Comparison of ENCODE assay signal across 24 mouse cellular contexts in genomic region chr1:59211651-59212050, GRCm38 (mm10). TPM values are rescaled to one million over a fixed set of nuclear protein-coding genes. Genes with fewer than 3 reads are reported as not detected.
DNase-seq lines count a peak whose midpoint lies in the region; ATAC-seq and TF ChIP-seq lines count a peak whose summit lies in the region.
"Had no signal": no experiment of that assay in that cellular context is flagged by ENCODE, and none has a peak within 500 bp of the region (broad histone marks: within the 10 kb centered on the region; RNA-seq: fewer than 3 reads in every experiment).

No protein-coding gene starts in this region.

- peak; percentile 11 for DNase-seq in adrenal gland, postnatal 10 days
- DNase-seq in adrenal gland, adult 2 months, result no peak
- DNase-seq in lung, postnatal 0 days (ENCODE audit: low spot score), result no peak
- DNase-seq in lung, postnatal 4 days, result no peak
- DNase-seq in kidney, postnatal 10 days, result peak; percentile 25
- no peak for DNase-seq in liver, postnatal 0 days
- DNase-seq in urinary bladder, postnatal 36 days (ENCODE audit: low spot score in 2 of 2), result no peak
- no peak for DNase-seq in cerebellum, postnatal 25 days
- DNase-seq: cerebellum, adult 18-20 months; cerebellum, postnatal 36 days; gastrocnemius, postnatal 14 days; layer of hippocampus, postnatal 36 days; midbrain, embryonic 14.5 days; right cerebral cortex, postnatal 14 days; thymus, adult 2 months had no signal

- H3K4me2 ChIP-seq in lung, postnatal 0 days (replicated peaks; ENCODE audit: low read depth, low read length), result no peak overlapping the region
- H3K4me2 ChIP-seq in liver, postnatal 0 days (ENCODE audit: low read depth, low read length), result no peak overlapping the region
- H3K4me2 ChIP-seq: limb, embryonic 13.5 days; lung, embryonic 15.5 days had no signal

- H3K9me3 ChIP-seq in lung, postnatal 0 days (ENCODE audit: low read length), result no peaks in the 10 kb centered on the region
- H3K9me3 ChIP-seq in liver, postnatal 0 days (ENCODE audit: low read length), result no peaks in the 10 kb centered on the region
- H3K9me3 ChIP-seq: G1E; limb, embryonic 13.5 days; lung, embryonic 15.5 days had no signal

- H3K9ac ChIP-seq in lung, postnatal 0 days (replicated peaks; ENCODE audit: low read depth), result no peak overlapping the region
- no peak overlapping the region for H3K9ac ChIP-seq in liver, postnatal 0 days (replicated peaks)
- H3K9ac ChIP-seq: limb, embryonic 13.5 days; lung, embryonic 15.5 days had no signal

- 64% methylated on average over 4 of the region's 4 CpGs for WGBS in lung, postnatal 0 days
- WGBS in liver, postnatal 0 days (ENCODE audit: insufficient replicate concordance), result 67% methylated on average over 4 of the region's 4 CpGs

- H3K36me3 ChIP-seq in lung, postnatal 0 days (ENCODE audit: insufficient read depth, low read length), result no peaks in the 10 kb centered on the region
- H3K36me3 ChIP-seq in liver, postnatal 0 days (replicated peaks; ENCODE audit: insufficient read depth, low read length), result peaks cover 7% of the 10 kb centered on the region

- no peaks in the 10 kb centered on the region for H3K27me3 ChIP-seq in lung, postnatal 0 days (replicated peaks; ENCODE audit: insufficient read depth, low read length)
- no peaks in the 10 kb centered on the region for H3K27me3 ChIP-seq in liver, postnatal 0 days (ENCODE audit: insufficient read depth, low read length)
- H3K27me3 ChIP-seq: limb, embryonic 13.5 days; lung, embryonic 15.5 days had no signal

- H3K27ac ChIP-seq in lung, postnatal 0 days (ENCODE audit: low read length), result no peak overlapping the region
- peak overlapping the region; percentile 82 for H3K27ac ChIP-seq in liver, postnatal 0 days (ENCODE audit: low read depth)
- H3K27ac ChIP-seq: hindbrain, postnatal 0 days; limb, embryonic 13.5 days; lung, embryonic 15.5 days had no signal

- H3K4me3 ChIP-seq in lung, postnatal 0 days (ENCODE audit: low read depth, low read length), result no peak overlapping the region
- no peak overlapping the region for H3K4me3 ChIP-seq in liver, postnatal 0 days (ENCODE audit: low read depth, low read length)
- H3K4me3 ChIP-seq: limb, embryonic 13.5 days; lung, embryonic 15.5 days had no signal

- no peak for TF ChIP-seq CTCF in lung, postnatal 0 days (IDR thresholded peaks at IDR 0.05)
- TF ChIP-seq CTCF in liver, postnatal 0 days (IDR thresholded peaks at IDR 0.05; ENCODE audit: low read depth), result no peak

- peak; percentile 54; the same call in 1 of the 2 replicates for ATAC-seq in lung, postnatal 0 days
- peak; percentile 65 for ATAC-seq in liver, postnatal 0 days
- ATAC-seq: activated CD4-positive, CD25-positive, alpha-beta regulatory T cell, adult 4 months; hindbrain, postnatal 0 days had no signal

- no peak for TF ChIP-seq EP300 in lung, postnatal 0 days (IDR thresholded peaks at IDR 0.05)
- no peak for TF ChIP-seq EP300 in liver, postnatal 0 days (IDR thresholded peaks at IDR 0.05; ENCODE audit: low read depth)

- H3K4me1 ChIP-seq in lung, postnatal 0 days (ENCODE audit: insufficient read depth, low read depth, low read length), result no peaks in the 10 kb centered on the region
- 0 out of 2 replicates have a peak, but pooled peaks cover 3% of the 10 kb centered on the region for H3K4me1 ChIP-seq in liver, postnatal 0 days (ENCODE audit: insufficient read depth)
- H3K4me1 ChIP-seq: limb, embryonic 13.5 days; lung, embryonic 15.5 days had no signal

RNA-seq across cellular contexts. Expression of gene Als2, which starts 25.4 kb away (rescaled TPM):
- total RNA-seq in adrenal gland, postnatal 10 days (2021), result 10 to 100 TPM; 15.6 to 16.5 TPM
- total RNA-seq in adrenal gland, adult 2 months (2021), result 10 to 100 TPM; 10.1 to 13.8 TPM
- 2.2 and 2.3 TPM in 2 replicates for polyA plus RNA-seq in adrenal gland, adult 2 months (2012; rRNA removed)
- 3.4 and 4.0 TPM in 2 replicates for polyA plus RNA-seq in lung, postnatal 0 days (2015; fragmentation: Nextera tagmentation; extraction: Ambion mirVana)
- polyA plus RNA-seq in liver, postnatal 0 days (2015; fragmentation: Nextera tagmentation; extraction: Ambion mirVana), result 4.9 and 5.8 TPM in 2 replicates

RNA-seq across cellular contexts. Expression of gene Cdk15, which starts 45.1 kb away (rescaled TPM):
- total RNA-seq in adrenal gland, postnatal 10 days (2021), result not detected
- total RNA-seq in adrenal gland, adult 2 months (2021), result not detected
- polyA plus RNA-seq in adrenal gland, adult 2 months (2012; rRNA removed), result 0.11 TPM in 1 of 2 replicates, not detected in the other
- polyA plus RNA-seq in lung, postnatal 0 days (2015; fragmentation: Nextera tagmentation; extraction: Ambion mirVana), result 0.13 and 0.35 TPM in 2 replicates
- polyA plus RNA-seq in liver, postnatal 0 days (2015; fragmentation: Nextera tagmentation; extraction: Ambion mirVana), result 0.20 TPM in 1 of 2 replicates, not detected in the other
- total RNA-seq: G1E; heart, adult 8-10 months; hematopoietic stem cell, adult 5-6 weeks; megakaryocyte, adult 5-6 weeks had no signal
- polyA plus RNA-seq: activated CD4-positive, CD25-positive, alpha-beta regulatory T cell, adult 4 months; lung, embryonic 15.5 days; stomach, embryonic 14.5 days had no signal

RNA-seq across cellular contexts. Expression of gene Mpp4, which starts 48.5 kb away (rescaled TPM):
- total RNA-seq in adrenal gland, postnatal 10 days (2021), result under 1 TPM; 0.69 to 0.94 TPM
- under 1 TPM in 1 of 2 experiments, not detected in 1; 0.37 TPM for total RNA-seq in adrenal gland, adult 2 months (2021)
- polyA plus RNA-seq in adrenal gland, adult 2 months (2012; rRNA removed), result 0.51 and 0.62 TPM in 2 replicates
- polyA plus RNA-seq in lung, postnatal 0 days (2015; fragmentation: Nextera tagmentation; extraction: Ambion mirVana), result 0.23 and 0.27 TPM in 2 replicates
- polyA plus RNA-seq in liver, postnatal 0 days (2015; fragmentation: Nextera tagmentation; extraction: Ambion mirVana), result 0.28 and 0.31 TPM in 2 replicates
- total RNA-seq: gastrocnemius, postnatal 14 days had no signal

Comparison
In these comparisons a context has a peak if more than half of its experiments do, and no peak if none do; other contexts are left out.
1. DNase-seq: peak in adrenal gland, postnatal 10 days (single experiment) and kidney, postnatal 10 days (single experiment); none in adrenal gland, adult 2 months (single experiment), lung, postnatal 0 days (single experiment), lung, postnatal 4 days (0 of 2), liver, postnatal 0 days (single experiment), urinary bladder, postnatal 36 days (0 of 2) and cerebellum, postnatal 25 days (0 of 2).